Mouse (Mus musculus) large intestine, adult 2 months (tissue): ENCODE measurements around the gene Tmc3. TPM values are rescaled to one million over a fixed set of nuclear protein-coding genes. Genes with fewer than 3 reads are reported as not detected.

Experiments used
- DNase-seq: peaks from one replicate; pipeline ENCODE4 v3.0.0-alpha.2; 2012; ENCODE audit warnings: low read depth, low spot score
- WGBS: fragments of 180-500 bp; shearing (Covaris S2); methylation state at CpG from one replicate; pipeline ENCODE4 v1.1.7; 2018; 5-methylcytosine and 5-hydroxymethylcytosine counted together
- polyA plus RNA-seq: library from polyadenylated mRNA; depleted of rRNA; stranded (reverse); fragments of >200 nt; gene quantifications from 2 replicates; pipeline ENCODE4 v1.2.3, GENCODE M21; 2012; rRNA removed

The Tmc3 gene
- polyA plus RNA-seq, 1 experiment: 0.24 TPM

DNA sequence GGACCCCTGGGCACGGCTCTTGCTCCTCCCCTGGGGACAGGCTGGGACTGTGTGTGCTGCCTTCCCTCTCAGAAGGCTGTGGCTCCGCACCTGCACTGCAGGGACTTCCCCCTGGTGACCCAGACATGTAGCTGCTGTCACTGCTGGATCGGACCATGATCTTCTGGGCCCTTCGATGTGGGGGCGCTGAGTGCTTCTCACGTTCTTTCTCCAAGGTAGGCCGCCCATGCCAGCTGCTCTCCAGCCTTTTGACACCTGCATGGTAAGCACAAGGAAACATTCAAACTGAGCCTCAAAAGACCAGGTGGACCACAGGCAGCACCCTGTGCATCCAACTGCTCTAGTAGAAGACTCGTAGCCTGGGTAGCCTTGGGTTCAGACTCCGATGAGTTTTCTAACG, 76.3 kb downstream of the Tmc3 start:
- WGBS: 93% methylated on average over 10 of the region's 10 CpGs
- no peak for DNase-seq

DNA sequence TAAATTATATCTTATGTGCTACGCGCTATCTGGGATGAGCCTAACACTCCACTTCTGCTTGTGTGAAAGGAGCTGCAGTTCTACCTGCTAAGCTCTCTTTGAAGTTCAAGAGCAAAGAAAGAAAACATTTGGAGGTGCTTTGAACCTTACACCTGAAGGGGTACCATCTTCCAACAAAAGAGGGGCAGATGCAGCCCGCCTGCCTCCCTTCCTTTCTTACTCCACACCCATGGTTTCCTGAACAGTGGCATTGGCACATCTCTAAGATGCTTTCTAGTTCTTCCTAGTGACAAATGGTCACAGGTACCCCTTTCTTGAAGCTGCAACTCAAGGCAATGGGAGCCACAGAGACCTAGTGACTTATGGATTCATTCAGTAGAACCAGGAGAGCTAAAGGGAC, 77.0 kb downstream of the Tmc3 start:
- DNase-seq: no peak
- WGBS: 93% methylated on average over 3 of the region's 3 CpGs

GRCm38 (mm10) chr7:83662711-83663375, 78.1 kb downstream of the Tmc3 start:
- 83% methylated on average over 6 of the region's 6 CpGs for WGBS
- DNase-seq: no peak

DNA sequence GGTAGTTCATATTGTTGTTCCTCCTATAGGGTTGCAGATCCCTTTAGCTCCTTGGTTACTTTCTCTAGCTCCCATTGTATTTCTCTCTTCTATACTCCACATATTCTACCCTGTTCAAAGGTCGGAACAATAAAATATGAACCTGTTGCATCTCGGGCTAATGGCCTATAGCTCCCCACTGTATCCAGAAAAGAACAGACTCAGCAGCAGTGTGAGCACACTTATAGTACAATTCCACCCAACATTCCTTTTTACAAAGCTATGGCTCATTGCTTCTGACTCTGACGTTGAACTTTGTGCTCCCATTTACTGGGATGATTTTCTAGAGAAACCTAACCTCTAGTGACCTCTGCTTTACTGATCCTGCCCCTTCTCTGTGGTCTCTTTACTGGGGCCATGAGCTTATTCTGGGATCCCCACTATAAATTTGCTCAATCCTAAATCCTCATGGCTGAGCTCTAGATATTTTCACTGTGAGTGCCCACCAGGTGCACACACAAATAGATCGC, 81.4 kb downstream of the Tmc3 start:
- no peak for DNase-seq
- WGBS: 54% methylated on average over 4 of the region's 4 CpGs

DNA sequence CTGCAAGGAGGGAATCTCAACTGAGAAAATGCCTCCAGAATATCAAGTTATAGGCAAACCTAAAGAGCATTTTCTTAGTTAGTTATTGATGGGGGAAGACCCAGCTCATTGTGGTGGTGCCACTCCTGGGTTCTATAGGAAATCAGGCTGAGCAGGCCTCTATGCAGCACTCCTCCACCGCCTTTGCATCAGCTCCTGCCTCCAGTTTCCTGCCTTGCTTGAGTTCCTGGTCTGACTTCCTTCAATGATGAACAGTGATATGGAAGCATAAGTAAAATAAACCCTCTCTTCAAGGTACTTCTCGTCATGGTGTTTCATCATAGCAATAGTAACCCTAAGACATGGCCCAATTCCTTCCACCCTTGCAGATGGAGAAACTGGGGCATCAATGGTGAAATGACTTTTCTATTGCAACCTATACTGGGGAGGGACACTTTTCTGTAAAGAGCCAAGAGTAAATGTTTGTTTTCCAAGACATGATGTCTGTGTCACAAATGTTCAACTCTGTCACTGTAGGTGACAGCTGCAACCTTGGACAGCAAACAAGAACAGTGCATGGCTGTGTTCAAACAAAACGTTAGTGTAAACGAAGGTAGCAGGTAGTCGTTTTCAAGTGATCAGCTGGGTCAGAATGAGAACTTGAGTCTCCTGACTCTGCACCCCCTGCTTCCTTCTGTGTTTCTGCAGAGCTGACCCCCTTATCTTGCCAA, 83.4 kb downstream of the Tmc3 start:
- WGBS: 67% methylated on average over 5 of the region's 5 CpGs
- DNase-seq: no peak

DNA sequence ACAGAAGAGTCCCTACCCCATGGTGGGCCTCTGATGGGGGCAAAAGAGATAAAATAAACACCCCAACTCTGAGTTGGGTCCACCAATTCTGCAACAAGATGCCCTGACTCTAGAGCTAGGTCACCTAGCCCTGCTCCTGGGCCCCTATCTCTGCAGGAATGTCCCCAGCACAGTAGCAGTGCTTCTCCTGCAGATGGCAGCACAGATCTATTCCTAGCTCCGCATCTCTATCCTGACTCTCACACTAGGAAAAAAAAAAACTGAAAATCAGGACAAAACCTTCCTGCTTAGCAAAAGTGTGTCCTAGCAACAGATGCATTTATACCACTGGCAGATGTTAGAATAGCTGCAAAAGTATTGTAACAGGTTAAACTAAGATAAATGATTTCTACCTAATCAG, 84.0 kb downstream of the Tmc3 start:
- DNase-seq: no peak
- 32% methylated on average over 1 of the region's 1 CpGs for WGBS

DNA sequence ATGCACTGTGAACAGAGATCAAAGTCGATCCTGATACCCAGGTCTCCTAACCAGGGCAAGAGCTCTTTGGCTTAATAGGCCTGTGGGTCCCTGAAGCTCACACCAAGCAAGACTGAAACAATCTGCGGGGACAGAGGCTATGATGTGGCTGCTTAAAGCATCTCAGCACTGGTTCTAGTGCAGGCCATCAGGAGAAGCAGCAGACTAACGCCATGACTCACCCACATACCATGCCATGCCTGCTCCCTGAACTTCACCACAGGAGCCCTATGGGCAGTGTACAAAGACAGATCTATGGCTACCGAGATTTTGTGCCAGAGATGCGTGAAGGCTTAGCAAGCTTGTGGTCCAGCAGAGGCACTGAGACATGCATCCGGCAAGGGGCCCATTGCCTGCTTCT, 86.8 kb downstream of the Tmc3 start:
- DNase-seq: no peak
- 90% methylated on average over 6 of the region's 6 CpGs for WGBS

Other genes starting within 250 kb of the Tmc3 start
- 7.3 and 7.7 TPM in 2 replicates for gene Stard5, start 47.0 kb downstream of the Tmc3 start, polyA plus RNA-seq
- 8.6 and 9.8 TPM in 2 replicates for gene Il16, start 160.8 kb downstream of the Tmc3 start, polyA plus RNA-seq
- gene Cfap161, start 210.0 kb downstream of the Tmc3 start, polyA plus RNA-seq: not detected in 2 replicates